Mouse (Mus musculus): Measurements from ENCODE around the gene Slk. TPM values are rescaled to one million over a fixed set of nuclear protein-coding genes. Genes with fewer than 3 reads are reported as not detected.

Gene Slk
- polyA plus RNA-seq, 1 experiment from 2014 or later, result 5.4 TPM

DNA sequence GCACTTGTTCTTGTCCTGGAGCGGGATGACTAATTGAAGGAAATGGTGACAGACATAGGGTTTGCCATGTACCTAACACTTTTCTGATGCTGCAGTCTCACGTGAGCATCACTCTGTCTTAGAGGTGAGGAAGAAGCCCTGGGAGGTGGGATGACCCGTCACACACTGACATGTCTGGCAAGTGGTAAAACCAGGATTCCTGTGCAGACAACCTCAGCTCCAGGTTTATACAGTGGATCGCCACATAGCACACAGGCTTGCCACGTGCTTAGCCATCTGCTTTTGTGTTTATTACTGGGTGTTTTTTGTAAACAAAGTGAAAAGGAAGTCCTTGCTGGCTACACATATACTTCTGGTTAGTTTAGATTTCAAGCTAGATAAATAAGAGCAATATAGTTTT, 49.6 kb downstream of the Slk start:
- ATAC-seq (ENCODE audit: insufficient read depth), result no peak
- WGBS (ENCODE audit: insufficient replicate concordance), result 79% methylated on average over 5 of the region's 5 CpGs
- Histone ChIP-seq H3K36me3 (replicated peaks) (peaks cover 39% of the 10 kb centered on the region), H3K9me3 (replicated peaks) (no peaks in the 10 kb centered on the region), H3K27me3 (no peaks in the 10 kb centered on the region), H3K9ac (no peak overlapping the region), H3K4me1 (replicated peaks) (no peaks in the 10 kb centered on the region; the same call in none of the 2 replicates), H3K4me2 (no peak overlapping the region), H3K4me3 (replicated peaks) (no peak overlapping the region), H3K27ac (replicated peaks) (no peak overlapping the region)

- H3K4me1 ChIP-seq (replicated peaks), result no peaks in the 10 kb centered on the region; the same call in none of the 2 replicates
- no peak overlapping the region for H3K4me3 ChIP-seq (replicated peaks)
- 83% methylated on average over 5 of the region's 5 CpGs for whole genome bisulfite sequencing (ENCODE audit: insufficient replicate concordance)
- H3K36me3 ChIP-seq (replicated peaks), result peaks cover 29% of the 10 kb centered on the region
- H3K9me3 ChIP-seq (replicated peaks), result no peaks in the 10 kb centered on the region
- H3K9ac ChIP-seq, result no peak overlapping the region
- H3K27me3 ChIP-seq, result no peaks in the 10 kb centered on the region
- H3K27ac ChIP-seq (replicated peaks), result no peak overlapping the region
- no peak for ATAC-seq (ENCODE audit: insufficient read depth)
- H3K4me2 ChIP-seq, result no peak overlapping the region
These were observed 50.9 kb downstream of the Slk start for GRCm38 (mm10) chr19:47630381-47630780.

DNA sequence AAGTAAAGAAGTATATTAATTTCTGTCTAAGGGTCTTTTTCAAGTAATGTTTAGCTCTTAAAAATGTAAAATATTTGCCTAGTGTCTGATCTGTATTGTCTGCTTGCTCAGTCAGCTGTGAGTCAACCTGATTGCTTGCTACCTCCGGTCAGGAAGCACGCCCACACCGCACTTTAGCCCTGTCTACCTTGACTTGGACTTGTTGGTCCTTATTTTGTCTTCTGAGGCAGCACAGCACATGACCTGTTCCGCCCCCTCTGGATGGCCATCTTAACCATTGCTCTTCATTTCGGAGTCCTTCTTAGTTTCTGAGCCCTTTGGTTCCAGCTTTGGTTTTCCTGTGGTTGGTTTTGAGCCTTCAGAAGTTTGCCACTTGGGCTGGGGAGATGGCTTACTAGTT, 52.3 kb downstream of the Slk start:
- no peak overlapping the region for H3K27ac ChIP-seq (replicated peaks)
- 84% methylated on average over 5 of the region's 5 CpGs for WGBS (ENCODE audit: insufficient replicate concordance)
- no peak for ATAC-seq (ENCODE audit: insufficient read depth)

GRCm38 (mm10) chr19:47635380-47635779, 55.9 kb downstream of the Slk start:
- H3K27ac ChIP-seq (replicated peaks), result no peak overlapping the region
- no peaks in the 10 kb centered on the region for H3K9me3 ChIP-seq (replicated peaks)
- H3K9ac ChIP-seq, result no peak overlapping the region
- peaks cover 47% of the 10 kb centered on the region for H3K36me3 ChIP-seq (replicated peaks)
- H3K4me1 ChIP-seq (replicated peaks), result no peaks in the 10 kb centered on the region; the same call in none of the 2 replicates
- no peaks in the 10 kb centered on the region for H3K27me3 ChIP-seq
- no peak for ATAC-seq (ENCODE audit: insufficient read depth)
- H3K4me3 ChIP-seq (replicated peaks), result no peak overlapping the region
- 84% methylated on average over 4 of the region's 4 CpGs for WGBS (ENCODE audit: insufficient replicate concordance)
- H3K4me2 ChIP-seq, result no peak overlapping the region

More for the DNA sequence above, 52.3 kb downstream of the Slk start:
- Histone ChIP-seq H3K4me3 (replicated peaks) (no peak overlapping the region), H3K9me3 (replicated peaks) (no peaks in the 10 kb centered on the region), H3K4me2 (no peak overlapping the region), H3K9ac (no peak overlapping the region), H3K4me1 (replicated peaks) (no peaks in the 10 kb centered on the region; the same call in none of the 2 replicates), H3K36me3 (replicated peaks) (peaks cover 29% of the 10 kb centered on the region), H3K27me3 (no peaks in the 10 kb centered on the region)

DNA sequence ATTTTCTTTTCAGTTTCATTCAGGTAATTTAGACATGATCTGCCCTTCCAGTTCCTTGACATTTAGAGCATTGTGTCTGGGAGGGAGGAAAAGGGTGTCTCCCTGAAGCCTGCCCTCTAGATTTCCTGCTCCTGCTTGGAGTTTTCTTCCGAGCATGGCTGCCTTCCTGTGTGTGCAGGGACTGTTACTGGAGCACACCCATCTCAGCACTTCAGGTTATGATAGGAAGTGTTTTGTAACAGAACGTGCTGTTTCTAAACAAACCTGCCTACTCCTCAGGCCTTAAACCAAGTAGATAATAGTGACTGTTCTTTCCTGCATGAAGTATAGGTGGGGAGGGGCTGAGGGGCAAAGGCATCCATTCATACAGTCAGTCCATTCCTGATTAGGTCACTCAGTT, 64.4 kb downstream of the Slk start:
- no peak overlapping the region for H3K4me3 ChIP-seq (replicated peaks)
- H3K9me3 ChIP-seq (replicated peaks), result no peaks in the 10 kb centered on the region
- H3K4me1 ChIP-seq (replicated peaks), result 0 out of 2 replicates have a peak, but pooled peaks cover 3% of the 10 kb centered on the region
- H3K27me3 ChIP-seq, result no peaks in the 10 kb centered on the region
- no peak overlapping the region for H3K4me2 ChIP-seq
- ATAC-seq (ENCODE audit: insufficient read depth), result no peak
- peaks cover 72% of the 10 kb centered on the region for H3K36me3 ChIP-seq (replicated peaks)
- H3K27ac ChIP-seq (replicated peaks), result no peak overlapping the region
- WGBS (ENCODE audit: insufficient replicate concordance), result 71% methylated on average over 2 of the region's 2 CpGs
- no peak overlapping the region for H3K9ac ChIP-seq

- Histone ChIP-seq H3K4me3 (replicated peaks) (no peak overlapping the region), H3K27ac (replicated peaks) (no peak overlapping the region), H3K4me1 (replicated peaks) (0 out of 2 replicates have a peak, but pooled peaks cover 3% of the 10 kb centered on the region), H3K4me2 (no peak overlapping the region), H3K9ac (no peak overlapping the region), H3K9me3 (replicated peaks) (no peaks in the 10 kb centered on the region), H3K36me3 (replicated peaks) (peaks cover 55% of the 10 kb centered on the region), H3K27me3 (no peaks in the 10 kb centered on the region)
- ATAC-seq (ENCODE audit: insufficient read depth), result no peak
- 76% methylated on average over 6 of the region's 6 CpGs for WGBS (ENCODE audit: insufficient replicate concordance)
These were observed 66.1 kb downstream of the Slk start for GRCm38 (mm10) chr19:47645583-47645982.

DNA sequence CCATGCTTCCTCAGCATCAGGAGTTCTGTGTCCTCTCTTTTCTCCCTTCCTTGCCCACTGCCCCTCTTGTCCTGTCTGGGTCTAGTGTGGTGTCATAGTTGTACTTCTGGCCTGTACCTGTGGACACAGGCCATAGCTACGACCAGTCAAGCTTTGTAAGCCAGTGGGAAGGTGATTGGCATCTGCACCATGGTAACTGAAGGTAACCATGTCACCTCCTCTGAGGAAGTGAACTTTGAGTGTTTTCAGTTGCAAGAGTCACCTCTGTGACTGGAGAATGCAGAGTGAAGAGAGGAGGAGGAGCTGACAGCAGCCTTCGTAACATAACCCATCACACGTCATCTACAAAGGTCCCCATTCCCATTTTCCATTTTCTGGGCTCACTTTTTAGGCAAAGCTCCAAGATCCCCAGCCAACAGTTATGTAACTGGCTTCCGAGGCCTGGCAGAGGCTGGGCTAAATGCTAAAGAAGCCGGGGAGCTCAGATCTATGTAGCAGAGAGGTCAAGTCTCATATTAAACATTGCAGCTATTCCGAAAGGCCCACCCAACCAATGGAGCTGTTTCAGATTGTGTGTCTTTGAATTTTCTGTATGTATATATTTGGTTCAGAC, 67.1 kb downstream of the Slk start:
- Histone ChIP-seq H3K4me1 (replicated peaks) (0 out of 2 replicates have a peak, but pooled peaks cover 3% of the 10 kb centered on the region), H3K36me3 (replicated peaks) (peaks cover 45% of the 10 kb centered on the region), H3K9me3 (replicated peaks) (no peaks in the 10 kb centered on the region), H3K27ac (replicated peaks) (no peak overlapping the region), H3K4me2 (no peak overlapping the region), H3K27me3 (no peaks in the 10 kb centered on the region), H3K9ac (no peak overlapping the region), H3K4me3 (replicated peaks) (no peak overlapping the region)
- no peak for ATAC-seq (ENCODE audit: insufficient read depth)
- 77% methylated on average over 6 of the region's 6 CpGs for WGBS (ENCODE audit: insufficient replicate concordance)

- H3K27me3 ChIP-seq, result no peaks in the 10 kb centered on the region
- no peak overlapping the region for H3K4me3 ChIP-seq (replicated peaks)
- H3K9ac ChIP-seq, result no peak overlapping the region
- H3K4me1 ChIP-seq (replicated peaks), result 0 out of 2 replicates have a peak, but pooled peaks cover 3% of the 10 kb centered on the region
- ATAC-seq (ENCODE audit: insufficient read depth), result no peak
- WGBS (ENCODE audit: insufficient replicate concordance), result 88% methylated on average over 6 of the region's 6 CpGs
- no peak overlapping the region for H3K27ac ChIP-seq (replicated peaks)
- no peak overlapping the region for H3K4me2 ChIP-seq
- H3K36me3 ChIP-seq (replicated peaks), result peaks cover 28% of the 10 kb centered on the region
- no peaks in the 10 kb centered on the region for H3K9me3 ChIP-seq (replicated peaks)
These were observed 69.6 kb downstream of the Slk start for GRCm38 (mm10) chr19:47649071-47649470.

DNA sequence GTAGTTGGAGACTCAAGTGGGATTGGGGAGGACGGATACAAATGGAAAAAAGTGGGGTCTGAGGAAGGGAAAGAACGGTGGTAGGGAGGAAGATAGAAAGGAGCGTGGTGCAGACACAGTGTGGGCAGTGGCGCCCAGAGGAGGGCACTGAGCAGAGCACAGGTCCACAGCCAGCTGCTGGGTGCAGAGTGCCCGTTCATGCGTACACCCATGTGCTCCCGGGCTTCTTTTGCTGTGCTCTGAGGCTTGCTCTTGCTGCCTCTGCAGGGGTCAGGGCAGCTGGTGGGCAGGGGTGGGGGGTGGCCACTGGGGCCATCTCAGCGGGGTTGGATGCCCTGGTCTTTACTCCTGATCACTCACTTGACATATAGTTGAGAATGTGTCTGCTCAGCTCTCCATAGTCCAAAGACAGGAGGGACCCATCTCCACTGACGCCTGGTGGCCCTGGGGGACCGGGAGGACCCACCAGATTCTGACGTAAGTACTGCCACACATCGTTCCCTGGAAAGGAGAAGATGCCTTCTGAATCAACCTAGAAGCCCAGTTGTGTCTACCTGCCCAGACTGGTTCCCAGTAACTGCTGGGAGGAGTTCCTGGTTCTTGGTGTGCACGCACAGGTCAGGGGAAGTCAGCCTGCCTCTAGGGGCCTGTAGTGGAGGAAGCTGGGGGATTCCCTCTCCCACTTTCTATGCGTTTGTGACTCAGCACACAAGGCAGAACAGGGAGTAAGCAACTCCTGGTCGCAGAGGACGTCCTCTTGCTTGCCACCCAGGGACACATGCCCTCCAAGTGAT, 71.1 kb downstream of the Slk start:
- Histone ChIP-seq H3K4me2 (no peak overlapping the region), H3K9me3 (replicated peaks) (no peaks in the 10 kb centered on the region), H3K4me1 (replicated peaks) (0 out of 2 replicates have a peak, but pooled peaks cover 3% of the 10 kb centered on the region), H3K36me3 (replicated peaks) (peaks cover 17% of the 10 kb centered on the region), H3K4me3 (replicated peaks) (no peak overlapping the region), H3K27me3 (no peaks in the 10 kb centered on the region), H3K27ac (replicated peaks) (no peak overlapping the region), H3K9ac (no peak overlapping the region)
- 62% methylated on average over 16 of the region's 16 CpGs for WGBS (ENCODE audit: insufficient replicate concordance)
- ATAC-seq (ENCODE audit: insufficient read depth), result no peak

DNA sequence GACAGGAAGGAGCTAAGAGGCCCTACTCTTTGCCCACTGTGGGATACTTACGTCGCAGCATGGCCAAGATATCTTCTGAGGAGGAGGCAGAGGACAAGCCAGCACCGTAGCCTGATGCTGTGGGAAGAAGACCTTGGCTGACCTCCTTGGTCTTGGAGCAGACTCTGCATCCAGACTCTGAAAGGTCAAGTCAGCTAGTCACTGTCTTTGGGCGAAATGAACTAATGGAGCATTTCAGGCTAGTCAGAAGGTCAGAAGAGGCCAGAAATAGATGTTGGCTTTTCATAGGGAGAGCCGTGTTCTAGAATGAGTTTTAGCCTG, 71.6 kb downstream of the Slk start:
- H3K4me1 ChIP-seq (replicated peaks), result 0 out of 2 replicates have a peak, but pooled peaks cover 3% of the 10 kb centered on the region
- H3K4me3 ChIP-seq (replicated peaks), result no peak overlapping the region
- 67% methylated on average over 5 of the region's 5 CpGs for WGBS (ENCODE audit: insufficient replicate concordance)
- H3K27ac ChIP-seq (replicated peaks), result no peak overlapping the region
- no peak for ATAC-seq (ENCODE audit: insufficient read depth)
- H3K4me2 ChIP-seq, result no peak overlapping the region
- no peaks in the 10 kb centered on the region for H3K9me3 ChIP-seq (replicated peaks)
- no peak overlapping the region for H3K9ac ChIP-seq
- H3K27me3 ChIP-seq, result no peaks in the 10 kb centered on the region
- H3K36me3 ChIP-seq (replicated peaks), result peaks cover 15% of the 10 kb centered on the region

DNA sequence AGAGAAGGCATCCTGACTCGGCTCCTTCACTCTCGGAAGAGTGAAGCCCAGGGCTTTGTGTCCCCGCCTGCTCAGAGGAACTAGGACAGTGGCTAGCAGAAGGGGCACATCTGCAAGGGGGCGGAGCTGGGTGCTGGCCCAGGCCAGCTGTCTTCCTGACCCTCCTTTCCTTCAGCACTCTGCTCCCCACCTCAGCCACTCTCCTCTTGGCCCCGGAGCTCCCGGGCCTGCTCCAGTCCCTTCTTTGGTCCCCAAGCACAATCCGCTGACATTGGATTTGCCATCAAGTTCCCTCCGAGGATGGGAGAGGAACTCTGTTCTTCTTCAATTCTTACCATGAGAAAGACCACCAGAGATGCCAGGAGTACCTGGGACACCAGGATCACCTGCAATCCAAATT, 72.8 kb downstream of the Slk start:
- no peak overlapping the region for H3K27ac ChIP-seq (replicated peaks)
- 54% methylated on average over 8 of the region's 8 CpGs for WGBS (ENCODE audit: insufficient replicate concordance)
- H3K4me1 ChIP-seq (replicated peaks), result no peaks in the 10 kb centered on the region
- no peak for ATAC-seq (ENCODE audit: insufficient read depth)
- no peaks in the 10 kb centered on the region for H3K27me3 ChIP-seq
- H3K9me3 ChIP-seq (replicated peaks), result no peaks in the 10 kb centered on the region
- H3K9ac ChIP-seq, result no peak overlapping the region
- H3K4me3 ChIP-seq (replicated peaks), result no peak overlapping the region
- H3K36me3 ChIP-seq (replicated peaks), result peaks cover 6% of the 10 kb centered on the region; the same call in 1 of the 2 replicates
- no peak overlapping the region for H3K4me2 ChIP-seq
